19 mouse cellular contexts compared by ENCODE assay signal in genomic region chr3:122362719-122363118, GRCm38 (mm10).
DNase-seq lines count a peak whose midpoint lies in the region; ATAC-seq lines count a peak whose summit lies in the region.
"Had no signal": no experiment of that assay in that cellular context is flagged by ENCODE, and none has a peak within 500 bp of the region (broad histone marks: within the 10 kb centered on the region; RNA-seq: fewer than 3 reads in every experiment).

No protein-coding gene starts in this region.

- ATAC-seq in cerebellum, adult (ENCODE audit: insufficient number of reproducible peaks, low FRiP score, low TSS enrichment), result no peak
- no peak for ATAC-seq in kidney, embryonic 15.5 days (replicated peaks; ENCODE audit: low FRiP score)
- ATAC-seq: intestine, embryonic 16.5 days had no signal

- 21% methylated on average over 2 of the region's 2 CpGs for WGBS in kidney, embryonic 15.5 days

- H3K27me3 ChIP-seq in kidney, embryonic 15.5 days, result no peaks in the 10 kb centered on the region
- H3K27me3 ChIP-seq: embryonic facial prominence, embryonic 12.5 days; heart, embryonic 15.5 days; liver, embryonic 13.5 days had no signal

- H3K4me1 ChIP-seq in kidney, embryonic 15.5 days, result peaks cover 42% of the 10 kb centered on the region
- H3K4me1 ChIP-seq: megakaryocyte, embryonic 14.5 days had no signal

- H3K36me3 ChIP-seq in kidney, embryonic 15.5 days, result no peaks in the 10 kb centered on the region
- H3K36me3 ChIP-seq: embryonic facial prominence, embryonic 12.5 days; G1E; heart, embryonic 15.5 days; hindbrain, embryonic 12.5 days; limb, embryonic 10.5 days; liver, embryonic 13.5 days had no signal

- H3K27ac ChIP-seq in kidney, embryonic 15.5 days, result 0 out of 2 replicates have a peak overlapping the region, but pooled peaks have one; percentile 41
- H3K27ac ChIP-seq: embryonic facial prominence, embryonic 12.5 days; heart, embryonic 15.5 days; hindbrain, embryonic 12.5 days; limb, embryonic 10.5 days; liver, embryonic 13.5 days had no signal

- no peaks in the 10 kb centered on the region for H3K9me3 ChIP-seq in kidney, embryonic 15.5 days (replicated peaks)
- H3K9me3 ChIP-seq: embryonic facial prominence, embryonic 12.5 days; G1E; heart, embryonic 15.5 days; hindbrain, embryonic 12.5 days; limb, embryonic 10.5 days; liver, embryonic 13.5 days had no signal

- no peak overlapping the region for H3K4me2 ChIP-seq in kidney, embryonic 15.5 days
- H3K4me2 ChIP-seq: embryonic facial prominence, embryonic 12.5 days; heart, embryonic 15.5 days; hindbrain, embryonic 12.5 days; liver, embryonic 13.5 days had no signal

- peak; percentile 27 to 45 for DNase-seq in cerebellum, postnatal 10 days
- no peak for DNase-seq in kidney, postnatal 14 days
- peak; percentile 46 for DNase-seq in urinary bladder, adult 2 months (ENCODE audit: low spot score)
- DNase-seq in urinary bladder, postnatal 10 days (ENCODE audit: low spot score), result no peak
- no peak for DNase-seq in neural tube, embryonic 10.5 days (ENCODE audit: extremely low spot score, low spot score)
- DNase-seq in embryo, embryonic 10.5 days (ENCODE audit: low spot score), result no peak
- DNase-seq: cerebellum, adult 9-11 months; liver, embryonic 13.5 days; right cerebral cortex, postnatal 14 days; thymus, adult 18-20 months had no signal

- no peak overlapping the region for H3K4me3 ChIP-seq in kidney, embryonic 15.5 days (replicated peaks)
- H3K4me3 ChIP-seq: embryonic facial prominence, embryonic 12.5 days; heart, embryonic 15.5 days; hindbrain, embryonic 12.5 days; limb, embryonic 10.5 days; liver, embryonic 13.5 days; megakaryocyte, embryonic 14.5 days had no signal

- H3K9ac ChIP-seq in kidney, embryonic 15.5 days, result no peak overlapping the region
- H3K9ac ChIP-seq: embryonic facial prominence, embryonic 12.5 days; heart, embryonic 15.5 days; hindbrain, embryonic 12.5 days; liver, embryonic 13.5 days had no signal

Comparison
In these comparisons a context has a peak if more than half of its experiments do, and no peak if none do; other contexts are left out.
1. DNase-seq: peak in cerebellum, postnatal 10 days (2 of 2) and urinary bladder, adult 2 months (single experiment); none in kidney, postnatal 14 days (single experiment), urinary bladder, postnatal 10 days (single experiment), neural tube, embryonic 10.5 days (single experiment) and embryo, embryonic 10.5 days (single experiment).